ENCODE assay signal across 14 mouse cellular contexts in genomic region chr17:73786642-73787311, GRCm38 (mm10). TPM values are rescaled to one million over a fixed set of nuclear protein-coding genes. Genes with fewer than 3 reads are reported as not detected.
DNase-seq lines count a peak whose midpoint lies in the region; ATAC-seq and TF ChIP-seq lines count a peak whose summit lies in the region.
"Had no signal": no experiment of that assay in that cellular context is flagged by ENCODE, and none has a peak within 500 bp of the region (broad histone marks: within the 10 kb centered on the region; RNA-seq: fewer than 3 reads in every experiment).

No protein-coding gene starts in this region.

- ATAC-seq in kidney, embryonic 14.5 days (ENCODE audit: low FRiP score, low TSS enrichment) = no peak
- no peak for ATAC-seq in hindbrain, embryonic 13.5 days (ENCODE audit: low FRiP score)
- no peak for ATAC-seq in forebrain, postnatal 0 days

- H3K9me3 ChIP-seq in kidney, embryonic 14.5 days (ENCODE audit: control insufficient read depth, low read length) = no peaks in the 10 kb centered on the region
- no peaks in the 10 kb centered on the region for H3K9me3 ChIP-seq in embryonic facial prominence, embryonic 10.5 days
- no peaks in the 10 kb centered on the region for H3K9me3 ChIP-seq in hindbrain, embryonic 13.5 days
- no peaks in the 10 kb centered on the region for H3K9me3 ChIP-seq in forebrain, postnatal 0 days (ENCODE audit: low read length)
- H3K9me3 ChIP-seq: embryonic facial prominence, embryonic 15.5 days; forebrain, embryonic 12.5 days; hindbrain, embryonic 15.5 days had no signal

- no peak for TF ChIP-seq POLR2A in kidney, adult 2 months (IDR thresholded peaks at IDR 0.05; ENCODE audit: low read depth, low read length)

- TF ChIP-seq CTCF in kidney, adult 2 months (conservative IDR thresholded peaks at IDR 0.05; ENCODE audit: insufficient read depth, insufficient read length, low read depth, low read length) = no peak
- TF ChIP-seq CTCF in forebrain, postnatal 0 days (IDR thresholded peaks at IDR 0.05; ENCODE audit: low read depth) = no peak

- H3K27me3 ChIP-seq in kidney, embryonic 14.5 days (ENCODE audit: control insufficient read depth, insufficient read depth, low read length) = no peaks in the 10 kb centered on the region
- no peaks in the 10 kb centered on the region for H3K27me3 ChIP-seq in kidney, adult 2 months (replicated peaks; ENCODE audit: control insufficient read depth, insufficient read depth, low read length)
- no peaks in the 10 kb centered on the region for H3K27me3 ChIP-seq in embryonic facial prominence, embryonic 10.5 days (replicated peaks; ENCODE audit: low read depth, poor library complexity, severe bottlenecking)
- H3K27me3 ChIP-seq in hindbrain, embryonic 13.5 days = no peaks in the 10 kb centered on the region
- H3K27me3 ChIP-seq in forebrain, postnatal 0 days (ENCODE audit: insufficient read depth, low read length) = no peaks in the 10 kb centered on the region
- H3K27me3 ChIP-seq: embryonic facial prominence, embryonic 15.5 days; forebrain, embryonic 12.5 days; hindbrain, embryonic 15.5 days had no signal

- H3K4me1 ChIP-seq in kidney, embryonic 14.5 days (ENCODE audit: control insufficient read depth, insufficient read depth, low read length) = no peaks in the 10 kb centered on the region
- peaks cover 7% of the 10 kb centered on the region; the same call in 1 of the 2 replicates for H3K4me1 ChIP-seq in kidney, adult 2 months (ENCODE audit: control insufficient read depth, insufficient read depth, low read length)
- peaks cover 9% of the 10 kb centered on the region; the same call in 1 of the 2 replicates for H3K4me1 ChIP-seq in embryonic facial prominence, embryonic 10.5 days
- H3K4me1 ChIP-seq in hindbrain, embryonic 13.5 days (replicated peaks) = peaks cover 8% of the 10 kb centered on the region; the same call in 1 of the 2 replicates
- no peaks in the 10 kb centered on the region for H3K4me1 ChIP-seq in forebrain, postnatal 0 days (ENCODE audit: insufficient read depth)
- H3K4me1 ChIP-seq: embryonic facial prominence, embryonic 15.5 days; hindbrain, embryonic 15.5 days had no signal

- H3K4me3 ChIP-seq in kidney, embryonic 14.5 days (ENCODE audit: low read length) = no peak overlapping the region
- H3K4me3 ChIP-seq in kidney, adult 2 months (ENCODE audit: insufficient read depth, low read depth, low read length) = no peak overlapping the region
- no peak overlapping the region for H3K4me3 ChIP-seq in embryonic facial prominence, embryonic 10.5 days
- no peak overlapping the region for H3K4me3 ChIP-seq in hindbrain, embryonic 13.5 days
- H3K4me3 ChIP-seq in forebrain, postnatal 0 days (ENCODE audit: low read depth, low read length) = no peak overlapping the region
- H3K4me3 ChIP-seq: embryonic facial prominence, embryonic 15.5 days; forebrain, embryonic 12.5 days; hindbrain, embryonic 15.5 days had no signal

- WGBS in kidney, embryonic 14.5 days = 53% methylated on average over 8 of the region's 8 CpGs
- WGBS in kidney, adult 2 months = 21% methylated on average over 8 of the region's 8 CpGs
- WGBS in embryonic facial prominence, embryonic 10.5 days = 70% methylated on average over 8 of the region's 8 CpGs
- 86% methylated on average over 8 of the region's 8 CpGs for WGBS in hindbrain, embryonic 13.5 days
- 87% methylated on average over 8 of the region's 8 CpGs for WGBS in forebrain, postnatal 0 days

- DNase-seq in kidney, adult 11 months = peak; percentile 78
- peak; percentile 10 to 41 for DNase-seq in adrenal gland, postnatal 36 days
- peak; percentile 89 for DNase-seq in kidney, adult 2 months
- peak; percentile 56 to 67 for DNase-seq in kidney, postnatal 36 days
- no peak for DNase-seq in embryonic facial prominence, embryonic 10.5 days (ENCODE audit: low spot score)
- no peak for DNase-seq in forebrain, postnatal 0 days
- DNase-seq: cerebellum, adult 9-10 months; midbrain, embryonic 14.5 days; thymus, postnatal 36 days had no signal

- H3K9ac ChIP-seq in kidney, embryonic 14.5 days (ENCODE audit: low read depth, low read length) = no peak overlapping the region
- no peak overlapping the region for H3K9ac ChIP-seq in hindbrain, embryonic 13.5 days
- H3K9ac ChIP-seq in forebrain, postnatal 0 days = no peak overlapping the region
- H3K9ac ChIP-seq: embryonic facial prominence, embryonic 15.5 days; forebrain, embryonic 12.5 days; hindbrain, embryonic 15.5 days had no signal

- no peaks in the 10 kb centered on the region for H3K36me3 ChIP-seq in kidney, embryonic 14.5 days (ENCODE audit: control insufficient read depth, insufficient read depth, low read length)
- no peaks in the 10 kb centered on the region for H3K36me3 ChIP-seq in kidney, adult 2 months (ENCODE audit: control insufficient read depth, insufficient read depth, low read length)
- H3K36me3 ChIP-seq in embryonic facial prominence, embryonic 10.5 days (replicated peaks) = no peaks in the 10 kb centered on the region
- no peaks in the 10 kb centered on the region for H3K36me3 ChIP-seq in hindbrain, embryonic 13.5 days
- H3K36me3 ChIP-seq in forebrain, postnatal 0 days (ENCODE audit: insufficient read depth) = no peaks in the 10 kb centered on the region
- H3K36me3 ChIP-seq: embryonic facial prominence, embryonic 15.5 days; forebrain, embryonic 12.5 days; hindbrain, embryonic 15.5 days had no signal

- H3K4me2 ChIP-seq in kidney, embryonic 14.5 days (replicated peaks; ENCODE audit: low read depth, low read length) = no peak overlapping the region
- H3K4me2 ChIP-seq in hindbrain, embryonic 13.5 days = no peak overlapping the region
- H3K4me2 ChIP-seq in forebrain, postnatal 0 days (ENCODE audit: low read depth) = no peak overlapping the region
- H3K4me2 ChIP-seq: embryonic facial prominence, embryonic 15.5 days; forebrain, embryonic 12.5 days; hindbrain, embryonic 15.5 days had no signal

- no peak overlapping the region for H3K27ac ChIP-seq in kidney, embryonic 14.5 days (ENCODE audit: low read depth, low read length)
- peak overlapping the region; percentile 31 for H3K27ac ChIP-seq in kidney, adult 2 months (ENCODE audit: insufficient read depth, low read depth, low read length)
- no peak overlapping the region for H3K27ac ChIP-seq in embryonic facial prominence, embryonic 10.5 days (replicated peaks)
- no peak overlapping the region for H3K27ac ChIP-seq in hindbrain, embryonic 13.5 days
- H3K27ac ChIP-seq in forebrain, postnatal 0 days (ENCODE audit: low read depth, low read length) = no peak overlapping the region
- H3K27ac ChIP-seq: embryonic facial prominence, embryonic 15.5 days; forebrain, embryonic 12.5 days; hindbrain, embryonic 15.5 days had no signal

RNA-seq across cellular contexts. Expression of gene Ehd3, which starts 17.2 kb away (rescaled TPM):
- polyA plus RNA-seq in kidney, embryonic 14.5 days (2014; fragmentation: Nextera tagmentation; extraction: Ambion mirVana) = 9.4 and 11.4 TPM in 2 replicates
- total RNA-seq in adrenal gland, postnatal 36 days (2021) = 100 to 1,000 TPM in 1 of 2 experiments, 10 to 100 TPM in 1; 59.7 to 127 TPM
- 39.0 and 42.9 TPM in 2 replicates for polyA plus RNA-seq in kidney, adult 2 months (2012; rRNA removed)
- polyA plus RNA-seq in embryonic facial prominence, embryonic 10.5 days (2016; fragmentation: Nextera tagmentation; extraction: Ambion mirVana) = 8.9 and 9.6 TPM in 2 replicates
- polyA plus RNA-seq in hindbrain, embryonic 13.5 days (2015; fragmentation: Nextera tagmentation; extraction: Ambion mirVana) = 13.7 and 14.9 TPM in 2 replicates
- total RNA-seq in forebrain, postnatal 0 days (2014; rRNA removed) = 33.2 and 39.0 TPM in 2 replicates
- polyA plus RNA-seq in forebrain, postnatal 0 days (2015; fragmentation: Nextera tagmentation; extraction: Ambion mirVana) = 17.6 and 22.1 TPM in 2 replicates

Comparison
In these comparisons a context has a peak if more than half of its experiments do, and no peak if none do; other contexts are left out.
1. DNase-seq: peak in kidney, adult 11 months (single experiment), adrenal gland, postnatal 36 days (2 of 2), kidney, adult 2 months (single experiment) and kidney, postnatal 36 days (2 of 2); none in embryonic facial prominence, embryonic 10.5 days (single experiment) and forebrain, postnatal 0 days (single experiment).